Mouse (Mus musculus) E14TG2a.4 (cell line): ENCODE results near the gene Hmcn2.

Source experiments
- H3K27me3 ChIP-seq: 2 replicates; pipeline ENCODE4 v1.6.1; 2014; ENCODE audit warnings: low read length, control low read depth; ENCODE audit not compliant: insufficient read depth
- H3K36me3 ChIP-seq: 2 replicates; pipeline ENCODE4 v1.6.1; 2014; ENCODE audit warnings: low read length, control low read depth; ENCODE audit not compliant: insufficient read depth
- H3K4me1 ChIP-seq: replicated peaks from 2 replicates; pipeline ENCODE4 v1.6.1; 2014; ENCODE audit warnings: low read depth, low read length, control low read depth
- H3K4me3 ChIP-seq: replicated peaks from 2 replicates; pipeline ENCODE4 v1.5.1; 2014; ENCODE audit warnings: mild to moderate bottlenecking, low read length
- H3K9me3 ChIP-seq: 2 replicates; pipeline ENCODE4 v1.6.1; 2014; ENCODE audit warnings: low read length, control low read depth
- CTCF ChIP-seq: conservative IDR thresholded peaks from 2 replicates; pipeline ENCODE4 v1.5.1; 2014; ENCODE audit warnings: low read length
- NANOG ChIP-seq: IDR thresholded peaks from 2 replicates; pipeline ENCODE4 v1.6.1; 2014; ENCODE audit warnings: borderline replicate concordance, low read length, mixed read lengths
- POU5F1 ChIP-seq: IDR thresholded peaks from 2 replicates; pipeline ENCODE4 v1.6.1; 2014; ENCODE audit warnings: low read length, borderline replicate concordance

Gene Hmcn2

DNA sequence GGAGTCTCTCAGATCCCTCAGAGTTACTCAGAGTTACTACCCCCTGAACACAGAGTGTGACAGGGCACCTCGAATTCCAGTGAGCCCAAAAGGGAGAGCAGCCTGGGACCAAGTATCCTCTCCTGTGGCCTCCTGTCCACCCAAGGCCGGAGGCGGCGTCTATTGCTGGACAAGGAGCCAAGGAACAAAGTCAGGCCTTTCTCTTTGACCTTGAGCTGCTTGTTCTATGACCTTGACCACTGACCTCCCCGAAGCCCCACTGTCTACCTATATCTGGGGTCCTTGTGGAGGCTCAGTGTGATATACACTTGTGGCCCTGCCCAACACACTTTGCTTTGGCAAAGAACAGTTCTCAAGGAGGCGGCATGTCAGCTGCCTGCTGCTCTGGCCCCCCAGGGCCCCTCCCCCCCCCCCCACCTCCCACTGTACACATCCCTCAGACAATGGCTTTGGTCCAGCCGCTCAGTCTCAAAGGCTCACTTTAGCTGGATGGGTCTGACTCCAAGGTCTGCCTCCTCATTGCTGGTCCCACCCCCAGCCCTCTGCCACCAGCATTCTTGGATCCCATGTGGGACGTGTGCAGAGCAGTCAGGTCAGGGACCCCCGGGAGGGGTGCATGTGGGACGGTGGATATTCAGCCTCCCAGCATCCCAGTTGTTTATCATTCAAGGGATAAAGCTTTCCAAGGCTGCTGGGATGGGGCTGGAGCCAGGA is 162.0 kb downstream of the Hmcn2 start:
- Histone ChIP-seq H3K4me3 (no peak overlapping the region), H3K4me1 (peaks cover 46% of the 10 kb centered on the region), H3K36me3 (peaks cover 88% of the 10 kb centered on the region), H3K27me3 (0 out of 2 replicates have a peak, but pooled peaks cover 8% of the 10 kb centered on the region), H3K9me3 (no peaks in the 10 kb centered on the region)
- TF ChIP-seq POU5F1: no peak
- no peak for TF ChIP-seq NANOG
- TF ChIP-seq CTCF: no peak

DNA sequence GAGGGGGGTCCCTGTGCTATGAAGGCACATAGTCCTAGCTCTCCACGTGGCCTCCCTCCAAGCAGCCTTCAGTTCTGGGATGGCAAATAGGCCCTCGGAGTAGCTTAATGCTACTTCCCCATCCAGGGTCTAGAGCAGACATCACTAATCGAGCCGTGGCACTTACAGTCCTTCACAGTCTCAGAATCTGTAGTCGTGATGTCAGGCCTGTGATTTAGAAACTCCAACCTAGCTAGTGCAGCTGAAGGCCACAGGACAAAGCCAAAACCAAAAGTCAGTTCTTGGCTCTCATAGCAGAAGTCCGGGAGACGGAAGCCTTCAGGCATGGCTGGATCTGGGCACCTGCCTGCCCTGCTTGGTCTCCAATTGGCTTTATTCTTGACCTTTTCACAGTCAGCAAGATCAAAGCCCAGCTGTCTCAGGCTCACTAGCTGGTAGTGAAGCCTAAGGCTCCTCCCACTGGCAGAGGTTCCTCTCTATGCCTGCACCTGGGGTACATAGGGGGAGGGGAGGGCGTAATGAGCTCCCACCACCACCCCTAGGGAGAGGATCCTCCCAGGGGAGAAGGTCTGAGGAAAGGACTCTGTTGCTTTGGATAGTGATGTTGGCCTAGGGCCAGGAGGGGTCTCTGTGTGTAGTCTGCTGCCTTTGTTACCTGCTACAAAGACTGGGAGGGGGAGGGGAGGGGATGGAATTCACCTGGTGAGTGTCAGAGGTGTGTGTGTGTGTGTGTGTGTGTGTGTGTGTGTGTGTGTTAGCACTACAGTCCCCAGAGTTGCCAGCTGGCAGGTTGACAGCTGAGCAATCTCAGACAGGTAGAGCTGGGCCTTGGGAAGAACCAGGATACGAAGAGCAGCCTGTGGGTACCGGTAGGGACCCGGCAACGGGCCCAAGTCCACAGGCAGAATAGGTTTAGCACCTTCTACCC is 163.3 kb downstream of the Hmcn2 start:
- TF ChIP-seq NANOG (no peak), POU5F1 (no peak), CTCF (no peak)

GRCm38 (mm10) chr2:31482914-31483575 is 168.8 kb downstream of the Hmcn2 start:
- no peaks in the 10 kb centered on the region for H3K9me3 ChIP-seq
- H3K27me3 ChIP-seq: no peaks in the 10 kb centered on the region
- TF ChIP-seq CTCF (peak; percentile 74), NANOG (no peak)
- no peak overlapping the region for H3K4me3 ChIP-seq
- H3K36me3 ChIP-seq: peaks cover 97% of the 10 kb centered on the region
- H3K4me1 ChIP-seq: peaks cover 17% of the 10 kb centered on the region; the same call in 1 of the 2 replicates

More for the DNA sequence above, 163.3 kb downstream of the Hmcn2 start:
- Histone ChIP-seq H3K9me3 (no peaks in the 10 kb centered on the region), H3K36me3 (peaks cover 94% of the 10 kb centered on the region), H3K4me3 (no peak overlapping the region), H3K4me1 (peaks cover 35% of the 10 kb centered on the region), H3K27me3 (no peaks in the 10 kb centered on the region)

- no peaks in the 10 kb centered on the region for H3K9me3 ChIP-seq
- no peaks in the 10 kb centered on the region for H3K27me3 ChIP-seq
- no peak overlapping the region for H3K4me3 ChIP-seq
- peaks cover 19% of the 10 kb centered on the region; the same call in 1 of the 2 replicates for H3K4me1 ChIP-seq
- TF ChIP-seq NANOG (no peak), CTCF (peak; percentile 88)
- H3K36me3 ChIP-seq: peaks cover 99% of the 10 kb centered on the region
Measured at GRCm38 (mm10) chr2:31484187-31484586, 170.0 kb downstream of the Hmcn2 start.

DNA sequence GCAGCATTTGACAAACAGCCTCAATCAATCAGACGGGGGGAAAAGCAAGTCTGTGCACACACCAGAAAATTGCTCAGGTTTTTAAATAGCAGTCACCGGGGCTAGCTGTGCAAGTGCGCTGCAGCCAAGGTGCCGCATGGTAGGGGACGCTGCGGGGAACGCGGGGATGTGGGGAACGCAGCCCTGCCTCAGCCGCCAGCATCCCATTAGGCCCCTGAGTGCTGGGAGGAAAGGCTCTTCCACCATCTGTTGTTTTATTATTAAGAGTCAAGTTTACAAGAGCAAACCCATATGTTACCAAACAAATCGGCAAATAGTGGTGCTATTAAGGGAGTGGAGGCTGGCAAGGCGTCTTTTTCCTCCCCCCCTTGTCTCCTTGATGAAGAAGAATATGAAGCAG is 175.0 kb downstream of the Hmcn2 start:
- H3K4me3 ChIP-seq: no peak overlapping the region
- no peaks in the 10 kb centered on the region for H3K9me3 ChIP-seq
- H3K4me1 ChIP-seq: peaks cover 36% of the 10 kb centered on the region
- TF ChIP-seq NANOG (no peak), POU5F1 (no peak), CTCF (no peak)
- no peaks in the 10 kb centered on the region for H3K27me3 ChIP-seq
- peaks cover 98% of the 10 kb centered on the region for H3K36me3 ChIP-seq

DNA sequence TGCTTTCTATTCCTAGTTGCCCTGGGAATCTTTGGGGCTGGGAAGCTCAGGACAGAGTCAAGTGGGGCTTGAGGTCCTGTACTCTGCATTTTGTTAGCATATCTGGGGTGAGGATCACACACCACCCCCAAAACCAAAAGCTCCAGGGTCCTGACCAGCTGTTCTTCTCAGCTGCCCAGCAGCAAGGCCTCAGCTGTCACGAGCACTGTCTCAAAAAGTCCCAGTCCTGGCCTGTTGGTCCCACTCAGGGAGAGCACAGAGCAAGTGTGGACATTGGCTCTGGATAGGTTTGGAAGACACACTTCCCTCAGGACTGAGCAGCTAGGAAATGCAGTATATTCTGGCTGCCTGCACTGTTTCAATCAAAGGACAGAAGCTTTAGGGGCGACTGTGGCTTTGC is 176.3 kb downstream of the Hmcn2 start:
- peaks cover 94% of the 10 kb centered on the region for H3K36me3 ChIP-seq
- H3K4me3 ChIP-seq: no peak overlapping the region
- H3K4me1 ChIP-seq: peaks cover 44% of the 10 kb centered on the region
- no peaks in the 10 kb centered on the region for H3K27me3 ChIP-seq
- no peaks in the 10 kb centered on the region for H3K9me3 ChIP-seq
- TF ChIP-seq POU5F1 (no peak), CTCF (no peak), NANOG (no peak)

DNA sequence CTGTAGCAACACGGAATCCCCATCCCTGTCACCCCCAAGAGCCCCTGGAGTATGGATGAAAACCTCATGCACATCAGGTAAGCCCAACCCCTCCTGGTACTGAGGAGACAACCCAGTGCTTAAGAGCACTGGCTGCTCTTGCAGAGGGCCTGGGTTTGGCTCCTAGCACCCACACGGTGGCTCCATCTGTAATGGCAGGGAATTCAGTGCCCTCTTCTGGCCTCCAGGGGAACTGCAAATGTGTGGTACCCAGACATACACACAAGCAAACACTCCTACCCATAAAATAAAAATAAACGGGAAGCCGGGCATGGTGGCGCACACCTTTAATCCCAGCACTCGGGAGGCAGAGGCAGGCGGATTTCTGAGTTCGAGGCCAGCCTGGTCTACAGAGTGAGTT is 178.1 kb downstream of the Hmcn2 start:
- Histone ChIP-seq H3K4me1 (peaks cover 61% of the 10 kb centered on the region), H3K36me3 (peaks cover 92% of the 10 kb centered on the region), H3K27me3 (no peaks in the 10 kb centered on the region), H3K4me3 (no peak overlapping the region), H3K9me3 (no peaks in the 10 kb centered on the region)
- TF ChIP-seq NANOG (no peak), POU5F1 (no peak), CTCF (peak; percentile 78)

- Histone ChIP-seq H3K36me3 (peaks cover 91% of the 10 kb centered on the region), H3K9me3 (no peaks in the 10 kb centered on the region), H3K27me3 (no peaks in the 10 kb centered on the region), H3K4me1 (peaks cover 68% of the 10 kb centered on the region), H3K4me3 (no peak overlapping the region)
- TF ChIP-seq POU5F1: no peak
- no peak for TF ChIP-seq CTCF
- no peak for TF ChIP-seq NANOG
Measured at GRCm38 (mm10) chr2:31493243-31493642, 179.0 kb downstream of the Hmcn2 start.
